ENCODE assay signal across 15 mouse cellular contexts in genomic region chr4:135896157-135896556, GRCm38 (mm10). TPM values are rescaled to one million over a fixed set of nuclear protein-coding genes. Genes with fewer than 3 reads are reported as not detected.
A peak's percentile ranks its signal among the peaks of the same experiment; 100 is the strongest.
DNase-seq lines count a peak whose midpoint lies in the region; ATAC-seq and TF ChIP-seq lines count a peak whose summit lies in the region.
"Had no signal": no experiment of that assay in that cellular context is flagged by ENCODE, and none has a peak within 500 bp of the region (broad histone marks: within the 10 kb centered on the region; RNA-seq: fewer than 3 reads in every experiment).

No protein-coding gene starts in this region.

- H3K27ac ChIP-seq in kidney, adult 2 months (ENCODE audit: insufficient read depth, low read depth, low read length), result no peak overlapping the region
- no peak overlapping the region for H3K27ac ChIP-seq in midbrain, embryonic 14.5 days (replicated peaks; ENCODE audit: low read depth, low read length)
- H3K27ac ChIP-seq: forebrain, embryonic 12.5 days; limb, embryonic 15.5 days had no signal

- H3K9ac ChIP-seq in midbrain, embryonic 14.5 days (replicated peaks; ENCODE audit: low read length), result no peak overlapping the region
- H3K9ac ChIP-seq: forebrain, embryonic 12.5 days; heart, embryonic 13.5 days; limb, embryonic 15.5 days had no signal

- WGBS in kidney, adult 2 months, result 81% methylated on average over 6 of the region's 6 CpGs
- WGBS in midbrain, embryonic 14.5 days, result 81% methylated on average over 6 of the region's 6 CpGs

- H3K9me3 ChIP-seq in megakaryocyte, embryonic 14.5 days, result peaks cover 5% of the 10 kb centered on the region
- no peaks in the 10 kb centered on the region for H3K9me3 ChIP-seq in midbrain, embryonic 14.5 days (ENCODE audit: control insufficient read depth, low read length)
- H3K9me3 ChIP-seq: forebrain, embryonic 12.5 days; heart, embryonic 13.5 days; limb, embryonic 15.5 days had no signal

- peak overlapping the region; percentile 96 for H3K4me3 ChIP-seq in megakaryocyte, embryonic 14.5 days (replicated peaks)
- H3K4me3 ChIP-seq in kidney, adult 2 months (ENCODE audit: insufficient read depth, low read depth, low read length), result no peak overlapping the region
- H3K4me3 ChIP-seq in midbrain, embryonic 14.5 days (replicated peaks; ENCODE audit: low read depth, low read length), result no peak overlapping the region
- H3K4me3 ChIP-seq: forebrain, embryonic 12.5 days; heart, embryonic 13.5 days; limb, embryonic 15.5 days had no signal

- H3K4me2 ChIP-seq in midbrain, embryonic 14.5 days (ENCODE audit: low read length), result no peak overlapping the region
- H3K4me2 ChIP-seq: forebrain, embryonic 12.5 days; heart, embryonic 13.5 days; limb, embryonic 15.5 days had no signal

- H3K4me1 ChIP-seq in megakaryocyte, embryonic 14.5 days, result peaks cover 79% of the 10 kb centered on the region
- H3K4me1 ChIP-seq in kidney, adult 2 months (ENCODE audit: control insufficient read depth, insufficient read depth, low read length), result no peaks in the 10 kb centered on the region
- no peaks in the 10 kb centered on the region for H3K4me1 ChIP-seq in midbrain, embryonic 14.5 days (ENCODE audit: control insufficient read depth, insufficient read depth, low read length)
- H3K4me1 ChIP-seq: forebrain, embryonic 12.5 days had no signal

- no peak for TF ChIP-seq POLR2A in kidney, adult 2 months (IDR thresholded peaks at IDR 0.05; ENCODE audit: low read depth, low read length)

- no peak for TF ChIP-seq CTCF in kidney, adult 2 months (conservative IDR thresholded peaks at IDR 0.05; ENCODE audit: insufficient read depth, insufficient read length, low read depth, low read length)

- H3K27me3 ChIP-seq in megakaryocyte, embryonic 14.5 days (replicated peaks), result no peaks in the 10 kb centered on the region
- no peaks in the 10 kb centered on the region for H3K27me3 ChIP-seq in kidney, adult 2 months (replicated peaks; ENCODE audit: control insufficient read depth, insufficient read depth, low read length)
- H3K27me3 ChIP-seq in midbrain, embryonic 14.5 days (ENCODE audit: control insufficient read depth, insufficient read depth, low read length), result no peaks in the 10 kb centered on the region
- H3K27me3 ChIP-seq: forebrain, embryonic 12.5 days; heart, embryonic 13.5 days; limb, embryonic 15.5 days had no signal

- H3K36me3 ChIP-seq in megakaryocyte, embryonic 14.5 days (replicated peaks; ENCODE audit: low read length), result peaks cover 24% of the 10 kb centered on the region
- no peaks in the 10 kb centered on the region for H3K36me3 ChIP-seq in kidney, adult 2 months (ENCODE audit: control insufficient read depth, insufficient read depth, low read length)
- H3K36me3 ChIP-seq in midbrain, embryonic 14.5 days (ENCODE audit: control insufficient read depth, insufficient read depth, low read length), result no peaks in the 10 kb centered on the region
- H3K36me3 ChIP-seq: forebrain, embryonic 12.5 days; heart, embryonic 13.5 days; limb, embryonic 15.5 days had no signal

- ATAC-seq in megakaryocyte, adult 5-6 weeks (ENCODE audit: poor library complexity, severe bottlenecking), result no peak
- ATAC-seq in CD4-positive, CD25-positive, alpha-beta regulatory T cell, adult 4 months, result peak; percentile 32
- 0 out of 2 replicates have a peak, but pooled peaks have one; percentile 11 for ATAC-seq in megakaryocyte-erythroid progenitor cell, adult 5-6 weeks (replicated peaks; ENCODE audit: low FRiP score, low TSS enrichment, poor library complexity, severe bottlenecking)
- no peak for ATAC-seq in midbrain, embryonic 14.5 days (ENCODE audit: low FRiP score, low TSS enrichment)
- ATAC-seq: intestine, postnatal 0 days; midbrain, embryonic 16.5 days had no signal

- peak; percentile 29 for DNase-seq in induced T-regulatory cell, adult 2 months (ENCODE audit: low read depth)
- DNase-seq in kidney, adult 2 months, result no peak
- no peak for DNase-seq in midbrain, embryonic 14.5 days
- DNase-seq: cerebellum, adult 11-12 months; kidney, postnatal 10 days; lung, postnatal 36 days had no signal

RNA-seq across cellular contexts. Expression of gene Cnr2, which starts 1.0 kb away (rescaled TPM):
- 1.3 and 4.9 TPM in 2 replicates for polyA plus RNA-seq in megakaryocyte, embryonic 14.5 days (2012; ENCODE audit: insufficient read depth, low replicate concordance)
- total RNA-seq in megakaryocyte, adult 5-6 weeks (2015), result 15.2 and 16.9 TPM in 2 replicates
- 18.8 and 20.7 TPM in 2 replicates for total RNA-seq in megakaryocyte, adult 5-6 weeks (2017)
- 10 to 100 TPM in 1 of 2 experiments, 1 to 10 TPM in 1; 7.5 to 17.0 TPM for polyA plus RNA-seq in CD4-positive, CD25-positive, alpha-beta regulatory T cell, adult 4 months (2017; shearing (Covaris generic))
- total RNA-seq in megakaryocyte-erythroid progenitor cell, adult 5-6 weeks (2014; fragmentation: Nextera tagmentation), result 19.4 and 24.3 TPM in 2 replicates
- total RNA-seq in megakaryocyte-erythroid progenitor cell, adult 5-6 weeks (2017), result 19.4 and 20.1 TPM in 2 replicates
- 2.7 and 4.1 TPM in 2 replicates for polyA plus RNA-seq in kidney, adult 2 months (2012; rRNA removed)
- 0.17 TPM in 1 of 2 replicates, not detected in the other for polyA plus RNA-seq in midbrain, embryonic 14.5 days (2014; fragmentation: Nextera tagmentation; extraction: Ambion mirVana)

RNA-seq across cellular contexts. Expression of gene Pnrc2, which starts 22.5 kb away (rescaled TPM):
- polyA plus RNA-seq in megakaryocyte, embryonic 14.5 days (2012; ENCODE audit: insufficient read depth, low replicate concordance), result 6.2 TPM in 1 of 2 replicates, not detected in the other
- 248 and 273 TPM in 2 replicates for total RNA-seq in megakaryocyte, adult 5-6 weeks (2015)
- 249 and 251 TPM in 2 replicates for total RNA-seq in megakaryocyte, adult 5-6 weeks (2017)
- 100 to 1,000 TPM; 206 to 221 TPM for polyA plus RNA-seq in CD4-positive, CD25-positive, alpha-beta regulatory T cell, adult 4 months (2017; shearing (Covaris generic))
- total RNA-seq in megakaryocyte-erythroid progenitor cell, adult 5-6 weeks (2014; fragmentation: Nextera tagmentation), result 105 and 128 TPM in 2 replicates
- total RNA-seq in megakaryocyte-erythroid progenitor cell, adult 5-6 weeks (2017), result 145 and 204 TPM in 2 replicates
- polyA plus RNA-seq in kidney, adult 2 months (2012; rRNA removed), result 17.7 and 23.3 TPM in 2 replicates
- polyA plus RNA-seq in midbrain, embryonic 14.5 days (2014; fragmentation: Nextera tagmentation; extraction: Ambion mirVana), result 90.8 and 122 TPM in 2 replicates

RNA-seq across cellular contexts. Expression of gene Fuca1, which starts 24.4 kb away (rescaled TPM):
- 19.9 and 22.2 TPM in 2 replicates for polyA plus RNA-seq in megakaryocyte, embryonic 14.5 days (2012; ENCODE audit: insufficient read depth, low replicate concordance)
- total RNA-seq in megakaryocyte, adult 5-6 weeks (2015), result 72.1 and 86.7 TPM in 2 replicates
- total RNA-seq in megakaryocyte, adult 5-6 weeks (2017), result 143 and 189 TPM in 2 replicates
- polyA plus RNA-seq in CD4-positive, CD25-positive, alpha-beta regulatory T cell, adult 4 months (2017; shearing (Covaris generic)), result 10 to 100 TPM; 83.9 to 95.9 TPM
- 45.6 and 64.2 TPM in 2 replicates for total RNA-seq in megakaryocyte-erythroid progenitor cell, adult 5-6 weeks (2014; fragmentation: Nextera tagmentation)
- 136 and 139 TPM in 2 replicates for total RNA-seq in megakaryocyte-erythroid progenitor cell, adult 5-6 weeks (2017)
- polyA plus RNA-seq in kidney, adult 2 months (2012; rRNA removed), result 161 and 226 TPM in 2 replicates
- 57.4 and 62.7 TPM in 2 replicates for polyA plus RNA-seq in midbrain, embryonic 14.5 days (2014; fragmentation: Nextera tagmentation; extraction: Ambion mirVana)

RNA-seq across cellular contexts. Expression of gene Srsf10, which starts 40.6 kb away (rescaled TPM):
- 81.0 and 110 TPM in 2 replicates for polyA plus RNA-seq in megakaryocyte, embryonic 14.5 days (2012; ENCODE audit: insufficient read depth, low replicate concordance)
- 104 and 125 TPM in 2 replicates for total RNA-seq in megakaryocyte, adult 5-6 weeks (2015)
- 130 and 147 TPM in 2 replicates for total RNA-seq in megakaryocyte, adult 5-6 weeks (2017)
- 100 to 1,000 TPM; 195 to 208 TPM for polyA plus RNA-seq in CD4-positive, CD25-positive, alpha-beta regulatory T cell, adult 4 months (2017; shearing (Covaris generic))
- total RNA-seq in megakaryocyte-erythroid progenitor cell, adult 5-6 weeks (2014; fragmentation: Nextera tagmentation), result 272 and 280 TPM in 2 replicates
- 322 and 402 TPM in 2 replicates for total RNA-seq in megakaryocyte-erythroid progenitor cell, adult 5-6 weeks (2017)
- 43.4 TPM in 2 replicates for polyA plus RNA-seq in kidney, adult 2 months (2012; rRNA removed)
- polyA plus RNA-seq in midbrain, embryonic 14.5 days (2014; fragmentation: Nextera tagmentation; extraction: Ambion mirVana), result 247 and 266 TPM in 2 replicates

RNA-seq across cellular contexts. Expression of gene Hmgcl, which starts 50.1 kb away (rescaled TPM):
- 27.0 and 31.8 TPM in 2 replicates for polyA plus RNA-seq in megakaryocyte, embryonic 14.5 days (2012; ENCODE audit: insufficient read depth, low replicate concordance)
- 60.7 and 76.8 TPM in 2 replicates for total RNA-seq in megakaryocyte, adult 5-6 weeks (2015)
- total RNA-seq in megakaryocyte, adult 5-6 weeks (2017), result 54.9 and 60.4 TPM in 2 replicates
- polyA plus RNA-seq in CD4-positive, CD25-positive, alpha-beta regulatory T cell, adult 4 months (2017; shearing (Covaris generic)), result 100 to 1,000 TPM in 1 of 2 experiments, 10 to 100 TPM in 1; 73.7 to 104 TPM
- 69.7 and 72.9 TPM in 2 replicates for total RNA-seq in megakaryocyte-erythroid progenitor cell, adult 5-6 weeks (2014; fragmentation: Nextera tagmentation)
- 42.6 and 65.4 TPM in 2 replicates for total RNA-seq in megakaryocyte-erythroid progenitor cell, adult 5-6 weeks (2017)
- polyA plus RNA-seq in kidney, adult 2 months (2012; rRNA removed), result 175 and 199 TPM in 2 replicates
- 57.6 and 61.0 TPM in 2 replicates for polyA plus RNA-seq in midbrain, embryonic 14.5 days (2014; fragmentation: Nextera tagmentation; extraction: Ambion mirVana)

Comparison
In these comparisons a context has a peak if more than half of its experiments do, and no peak if none do; other contexts are left out.
1. ATAC-seq: peak in CD4-positive, CD25-positive, alpha-beta regulatory T cell, adult 4 months (single experiment) and megakaryocyte-erythroid progenitor cell, adult 5-6 weeks (single experiment); none in megakaryocyte, adult 5-6 weeks (single experiment) and midbrain, embryonic 14.5 days (single experiment).